ENCODE assay signal across 17 mouse cellular contexts in genomic region chr9:123539823-123540222, GRCm38 (mm10). TPM values are rescaled to one million over a fixed set of nuclear protein-coding genes. Genes with fewer than 3 reads are reported as not detected.
DNase-seq lines count a peak whose midpoint lies in the region.
"Had no signal": no experiment of that assay in that cellular context is flagged by ENCODE, and none has a peak within 500 bp of the region (broad histone marks: within the 10 kb centered on the region; RNA-seq: fewer than 3 reads in every experiment).

No protein-coding gene starts in this region.

- no peaks in the 10 kb centered on the region for H3K9me3 ChIP-seq in embryonic facial prominence, embryonic 10.5 days
- H3K9me3 ChIP-seq: embryonic facial prominence, embryonic 15.5 days; forebrain, embryonic 10.5 days; heart, embryonic 12.5 days; hindbrain, embryonic 15.5 days had no signal

- H3K4me1 ChIP-seq in embryonic facial prominence, embryonic 10.5 days: 0 out of 2 replicates have a peak, but pooled peaks cover 2% of the 10 kb centered on the region
- H3K4me1 ChIP-seq: forebrain, embryonic 10.5 days had no signal

- peak; percentile 28 for DNase-seq in kidney, adult 18-20 months
- no peak for DNase-seq in kidney, postnatal 10 days
- DNase-seq in kidney, adult 9 months: peak; percentile 68
- peak; percentile 54 for DNase-seq in kidney, postnatal 14 days
- no peak for DNase-seq in adrenal gland, postnatal 4 days (ENCODE audit: low spot score in 2 of 2)
- DNase-seq in embryonic facial prominence, embryonic 10.5 days (ENCODE audit: low spot score): no peak
- DNase-seq in embryo, embryonic 9.5 days (ENCODE audit: extremely low spot score): no peak
- DNase-seq: adrenal gland, postnatal 10 days; cerebellum, adult 18-20 months; cerebellum, adult 9-11 months; cerebellum, postnatal 36 days; heart, adult 2 months had no signal

- H3K27me3 ChIP-seq in embryonic facial prominence, embryonic 10.5 days (replicated peaks; ENCODE audit: low read depth, poor library complexity, severe bottlenecking): no peaks in the 10 kb centered on the region
- H3K27me3 ChIP-seq: embryonic facial prominence, embryonic 15.5 days; heart, embryonic 12.5 days; hindbrain, embryonic 15.5 days had no signal

- no peak overlapping the region for H3K27ac ChIP-seq in embryonic facial prominence, embryonic 10.5 days (replicated peaks)
- H3K27ac ChIP-seq: embryonic facial prominence, embryonic 15.5 days; forebrain, embryonic 10.5 days; heart, adult 2 months; hindbrain, embryonic 15.5 days had no signal

- 85% methylated on average over 2 of the region's 2 CpGs for WGBS in embryonic facial prominence, embryonic 10.5 days

- peaks cover 17% of the 10 kb centered on the region; the same call in 1 of the 2 replicates for H3K36me3 ChIP-seq in embryonic facial prominence, embryonic 10.5 days (replicated peaks)
- H3K36me3 ChIP-seq: hindbrain, embryonic 15.5 days had no signal

- H3K4me3 ChIP-seq in embryonic facial prominence, embryonic 10.5 days: no peak overlapping the region
- H3K4me3 ChIP-seq: embryonic facial prominence, embryonic 15.5 days; erythroblast, embryonic 14.5 days; forebrain, embryonic 10.5 days; heart, adult 2 months; heart, embryonic 12.5 days; hindbrain, embryonic 15.5 days had no signal

RNA-seq across cellular contexts. Expression of gene Sacm1l, which starts 10.3 kb away (rescaled TPM):
- 10 to 100 TPM; 47.0 to 59.8 TPM for total RNA-seq in adrenal gland, postnatal 4 days (2021)
- polyA plus RNA-seq in embryonic facial prominence, embryonic 10.5 days (2016; fragmentation: Nextera tagmentation; extraction: Ambion mirVana): 44.0 and 44.4 TPM in 2 replicates

Comparison
In these comparisons a context has a peak if more than half of its experiments do, and no peak if none do; other contexts are left out.
1. DNase-seq: peak in kidney, adult 18-20 months (single experiment), kidney, adult 9 months (single experiment) and kidney, postnatal 14 days (single experiment); none in kidney, postnatal 10 days (single experiment), adrenal gland, postnatal 4 days (0 of 2), embryonic facial prominence, embryonic 10.5 days (single experiment) and embryo, embryonic 9.5 days (single experiment).